Mouse (Mus musculus) MEL (cell line): ENCODE data around the gene 9130019O22Rik. TPM values are rescaled to one million over a fixed set of nuclear protein-coding genes. Genes with fewer than 3 reads are reported as not detected.

Experiments used
- DNase-seq: peaks from one replicate; pipeline ENCODE4 v3.0.0; 2011; ENCODE audit warnings: low read depth, low spot score
- H3K27ac ChIP-seq: 2 replicates; pipeline ENCODE4 v1.5.1; 2012; ENCODE audit warnings: low read depth, mild to moderate bottlenecking, control low read depth, low read length, moderate library complexity; ENCODE audit not compliant: control insufficient read depth
- H3K27me3 ChIP-seq, 2 experiments: fragments of 150-350 bp in 1 of 2; sonication (generic) in 1 of 2; 2 replicates each; pipeline ENCODE4 v1.6.1; 2012; ENCODE audit warnings: low read length in 2 of 2, mild to moderate bottlenecking in 2 of 2, improper control_type of control experiment in 1 of 2, moderate library complexity in 1 of 2; ENCODE audit not compliant: insufficient read depth in 2 of 2, control insufficient read depth in 1 of 2
- H3K36me3 ChIP-seq, 2 experiments: 2 replicates each; pipeline ENCODE4 v1.6.1; 2012 to 2014; ENCODE audit warnings: low read length in 2 of 2, improper control_type of control experiment in 1 of 2, inconsistent platforms in 1 of 2, mild to moderate bottlenecking in 1 of 2; ENCODE audit not compliant: insufficient read depth in 2 of 2, control insufficient read depth in 1 of 2
- H3K4me1 ChIP-seq, 2 experiments: fragments of 150-350 bp in 1 of 2; sonication (generic) in 1 of 2; 2 replicates each; pipeline ENCODE4 v1.6.1; 2012; ENCODE audit warnings: low read length in 2 of 2, improper control_type of control experiment in 1 of 2, mild to moderate bottlenecking in 1 of 2; ENCODE audit not compliant: insufficient read depth in 2 of 2, control insufficient read depth in 1 of 2
- H3K4me3 ChIP-seq, 2 experiments: fragments of 150-350 bp in 1 of 2; sonication (generic) in 1 of 2; 2 replicates each; pipeline ENCODE4 v1.5.1; 2012; ENCODE audit warnings: low read depth in 2 of 2, low read length in 2 of 2, mild to moderate bottlenecking in 2 of 2, moderate library complexity in 2 of 2, control low read depth in 1 of 2, improper control_type of control experiment in 1 of 2; ENCODE audit not compliant: control insufficient read depth in 1 of 2, insufficient read depth in 1 of 2
- H3K79me2 ChIP-seq: 2 replicates; pipeline ENCODE4 v1.6.1; 2012; ENCODE audit warnings: mild to moderate bottlenecking, low read length, moderate library complexity; ENCODE audit not compliant: control insufficient read depth, poor library complexity, insufficient read depth
- H3K9ac ChIP-seq: 2 replicates; pipeline ENCODE4 v1.6.1; 2012; ENCODE audit warnings: low read depth, mild to moderate bottlenecking, control low read depth, low read length, moderate library complexity; ENCODE audit not compliant: control insufficient read depth, poor library complexity, severe bottlenecking
- H3K9me3 ChIP-seq: fragments of 150-350 bp; sonication (generic); replicated peaks from 2 replicates; pipeline ENCODE4 v1.6.1; 2012; ENCODE audit warnings: mild to moderate bottlenecking, low read length, improper control_type of control experiment, moderate library complexity; ENCODE audit not compliant: insufficient read depth
- CHD1 ChIP-seq: IDR thresholded peaks from 2 replicates; pipeline ENCODE4 v1.6.1; 2012; ENCODE audit warnings: low read depth, mild to moderate bottlenecking, inconsistent platforms, low read length, improper control_type of control experiment
- CHD2 ChIP-seq: IDR thresholded peaks from 2 replicates; pipeline ENCODE4 v1.6.1; 2011; ENCODE audit warnings: low read length, improper control_type of control experiment
- HCFC1 ChIP-seq: IDR thresholded peaks from 2 replicates; pipeline ENCODE4 v1.6.1; 2012; ENCODE audit warnings: low read depth, mild to moderate bottlenecking, inconsistent platforms, low read length, improper control_type of control experiment, moderate library complexity
- MAX ChIP-seq: IDR thresholded peaks from 2 replicates; pipeline ENCODE4 v1.6.1; 2011; ENCODE audit warnings: low read length, improper control_type of control experiment
- MEF2A ChIP-seq: IDR thresholded peaks from 2 replicates; pipeline ENCODE4 v1.6.1; 2014; ENCODE audit warnings: low read depth, mild to moderate bottlenecking, inconsistent platforms, low read length, improper control_type of control experiment; ENCODE audit not compliant: poor library complexity, insufficient replicate concordance, severe bottlenecking; ENCODE audit errors: extremely low read depth
- MYB ChIP-seq: IDR thresholded peaks from 2 replicates; pipeline ENCODE4 v1.6.1; 2011; ENCODE audit warnings: mild to moderate bottlenecking, low read depth, low read length, improper control_type of control experiment
- POLR2AphosphoS2 ChIP-seq: IDR thresholded peaks from 2 replicates; pipeline ENCODE4 v1.6.1; 2011; ENCODE audit warnings: low read length, improper control_type of control experiment
- SIN3A ChIP-seq: IDR thresholded peaks from 2 replicates; pipeline ENCODE4 v1.6.1; 2012; ENCODE audit warnings: low read length, improper control_type of control experiment, inconsistent platforms
- SMC3 ChIP-seq: IDR thresholded peaks from 2 replicates; pipeline ENCODE4 v1.6.1; 2011; ENCODE audit warnings: low read depth, low read length, improper control_type of control experiment
- TBP ChIP-seq: IDR thresholded peaks from 2 replicates; pipeline ENCODE4 v1.8.0; 2011; ENCODE audit warnings: low read depth, low read length, improper control_type of control experiment
- USF1 ChIP-seq: IDR thresholded peaks from 2 replicates; pipeline ENCODE4 v1.6.1; 2014; ENCODE audit warnings: low read depth, mild to moderate bottlenecking, inconsistent platforms, low read length, improper control_type of control experiment, moderate library complexity
- USF2 ChIP-seq, 2 experiments: IDR thresholded peaks; 2 replicates each; pipeline ENCODE4 v1.6.1; 2011 to 2012; ENCODE audit warnings: improper control_type of control experiment in 2 of 2, low read length in 2 of 2, borderline replicate concordance in 1 of 2, inconsistent platforms in 1 of 2, low read depth in 1 of 2, mild to moderate bottlenecking in 1 of 2; ENCODE audit not compliant: insufficient read depth in 1 of 2
- ZC3H11A ChIP-seq: IDR thresholded peaks from 2 replicates; pipeline ENCODE4 v1.6.1; 2012; ENCODE audit warnings: low read depth, mild to moderate bottlenecking, inconsistent platforms, low read length, improper control_type of control experiment
- polyA plus RNA-seq, 2 experiments: library from polyadenylated mRNA; stranded (reverse) in 1 of 2; unstranded in 1 of 2; fragments of >175 nt in 1 of 2; fragments of >200 nt in 1 of 2; gene quantifications; 2 replicates each; pipeline versions ENCODE4 v1.2.1 to v1.2.4; 2012; ENCODE audit warnings: low replicate concordance in 2 of 2, low read depth in 1 of 2; ENCODE audit not compliant: insufficient read length in 2 of 2, insufficient read depth in 1 of 2, missing spikeins in 1 of 2
- total RNA-seq: library from RNA; depleted of rRNA; stranded (reverse); fragments of 300-350 nt; gene quantifications from 2 replicates; pipeline ENCODE4 v1.2.3, GENCODE M21; 2012

Gene 9130019O22Rik
- total and polyA plus RNA-seq, 3 experiments, result 1.5 to 2.1 TPM; not detected in 1

GRCm38 (mm10) chr7:127345512-127346325 is 41.2 kb downstream of the 9130019O22Rik start, which contains the start of gene Zfp768 (continued):
- TF ChIP-seq MEF2A (no peak), ZC3H11A (no peak), MAX (peak; percentile 76), SIN3A (peak; percentile 72), POLR2AphosphoS2 (peak; percentile 28; the same call in 1 of the 2 replicates)

GRCm38 (mm10) chr7:127345092-127345491 is 41.9 kb downstream of the 9130019O22Rik start:
- 0 out of 2 replicates have a peak overlapping the region, but pooled peaks have one; percentile 33 for H3K27ac ChIP-seq
- peak overlapping the region; percentile 63 to 97 for H3K4me3 ChIP-seq
- TF ChIP-seq MEF2A (no peak), SMC3 (no peak), HCFC1 (no peak), USF1 (no peak), USF2 (IDR thresholded peaks at IDR 0.05; ENCODE audit: borderline replicate concordance in 1 of 2, insufficient read depth in 1 of 2, low read depth in 1 of 2, low read length in 2 of 2) (no peak), MAX (no peak)
- H3K79me2 ChIP-seq, result peaks cover 5% of the 10 kb centered on the region; the same call in 1 of the 2 replicates
- H3K9ac ChIP-seq, result peak overlapping the region; percentile 72
- peaks cover 5 to 9% of the 10 kb centered on the region in 2 experiments; a peak in 3 of 4 replicates for H3K4me1 ChIP-seq
- no peaks in the 10 kb centered on the region for H3K27me3 ChIP-seq
- DNase-seq, result no peak
- H3K9me3 ChIP-seq, result no peaks in the 10 kb centered on the region
- H3K36me3 ChIP-seq, result 0 out of 4 replicates have a peak, but pooled peaks cover 0 to 3% of the 10 kb centered on the region in 2 experiments

GRCm38 (mm10) chr7:127344371-127344770 is 42.6 kb downstream of the 9130019O22Rik start:
- Histone ChIP-seq H3K27me3 (no peaks in the 10 kb centered on the region), H3K4me1 (peaks cover 5 to 9% of the 10 kb centered on the region in 2 experiments; a peak in 3 of 4 replicates), H3K4me3 (peak overlapping the region in 1 of 2 experiments; percentile 97; a peak in 1 of 4 replicates), H3K36me3 (0 out of 4 replicates have a peak, but pooled peaks cover 0 to 3% of the 10 kb centered on the region in 2 experiments), H3K9me3 (no peaks in the 10 kb centered on the region), H3K27ac (no peak overlapping the region), H3K79me2 (peaks cover 5% of the 10 kb centered on the region; the same call in 1 of the 2 replicates), H3K9ac (no peak overlapping the region)
- TF ChIP-seq CHD2 (no peak), CHD1 (no peak), TBP (no peak), MYB (no peak)
- no peak for DNase-seq
